Mouse (Mus musculus) c-Kit-negative CD71-positive TER-119-positive erythroid progenitor cells, embryonic 14.5 days (primary cell): ENCODE results near the gene Naaladl1.

Source experiments
- DNase-seq: peaks from one replicate; pipeline ENCODE4 v3.0.0-alpha.2; 2013; ENCODE audit warnings: low read depth, low spot score

The Naaladl1 gene

GRCm38 (mm10) chr19:6082156-6082555 lies 23.4 kb upstream of the Naaladl1 start, which contains the start of gene Gm28374:
Gm28374 (minus strand) TSS chr19:6082256.
- DNase-seq = no peak

GRCm38 (mm10) chr19:6084478-6085248 lies 20.9 kb upstream of the Naaladl1 start, which contains the start of the genes Zfpl1 and Cdca5:
Zfpl1 (minus strand) TSS chr19:6084956.
Cdca5 (plus strand) TSS chr19:6084983.
- peak; percentile 98 for DNase-seq

- peak; percentile 72 for DNase-seq
These were observed 20.1 kb upstream of the Naaladl1 start for GRCm38 (mm10) chr19:6085417-6085879.

GRCm38 (mm10) chr19:6088841-6089240 lies 16.7 kb upstream of the Naaladl1 start:
- no peak for DNase-seq

GRCm38 (mm10) chr19:6094119-6094518 lies 11.5 kb upstream of the Naaladl1 start, which contains the start of gene AC131692.1:
AC131692.1 (plus strand) TSS chr19:6094419.
- DNase-seq = no peak

GRCm38 (mm10) chr19:6097847-6098246 lies 7.7 kb upstream of the Naaladl1 start:
- DNase-seq = no peak

- no peak for DNase-seq
These were observed 4.4 kb upstream of the Naaladl1 start for GRCm38 (mm10) chr19:6101186-6101585.

GRCm38 (mm10) chr19:6102169-6102853 lies 3.3 kb upstream of the Naaladl1 start:
- DNase-seq = peak; percentile 46

GRCm38 (mm10) chr19:6104476-6104875 lies 1.1 kb upstream of the Naaladl1 start:
- DNase-seq = no peak

GRCm38 (mm10) chr19:6113116-6113515 lies 7.5 kb downstream of the Naaladl1 start:
- no peak for DNase-seq

GRCm38 (mm10) chr19:6116113-6116850 lies 10.7 kb downstream of the Naaladl1 start:
- no peak for DNase-seq

- no peak for DNase-seq
These were observed 11.9 kb downstream of the Naaladl1 start for GRCm38 (mm10) chr19:6117346-6117985.

GRCm38 (mm10) chr19:6117986-6118676 lies 12.5 kb downstream of the Naaladl1 start, which contains the start of gene Sac3d1:
Sac3d1 (minus strand) TSS chr19:6118650.
- peak; percentile 85 for DNase-seq

GRCm38 (mm10) chr19:6118677-6119185 lies 13.1 kb downstream of the Naaladl1 start:
- DNase-seq = no peak

GRCm38 (mm10) chr19:6121761-6122160 lies 16.2 kb downstream of the Naaladl1 start:
- DNase-seq = no peak

GRCm38 (mm10) chr19:6123330-6123729 lies 17.7 kb downstream of the Naaladl1 start:
- no peak for DNase-seq

GRCm38 (mm10) chr19:6124898-6125297 lies 19.3 kb downstream of the Naaladl1 start:
- DNase-seq = no peak

- DNase-seq = peak; percentile 77
These were observed 20.7 kb downstream of the Naaladl1 start for GRCm38 (mm10) chr19:6126289-6126688.

GRCm38 (mm10) chr19:6126789-6127580 lies 21.4 kb downstream of the Naaladl1 start:
- no peak for DNase-seq
